Mouse (Mus musculus): Measurements from ENCODE around the gene Klk5. TPM values are rescaled to one million over a fixed set of nuclear protein-coding genes. Genes with fewer than 3 reads are reported as not detected.

Klk5 gene
- polyA plus RNA-seq, 1 experiment from 2014 or later = not detected

- no peaks in the 10 kb centered on the region for H3K4me1 ChIP-seq
- no peaks in the 10 kb centered on the region for H3K9me3 ChIP-seq (replicated peaks)
- no peak for DNase-seq (ENCODE audit: low spot score)
- no peaks in the 10 kb centered on the region for H3K36me3 ChIP-seq
- H3K27me3 ChIP-seq (ENCODE audit: low read depth, poor library complexity, severe bottlenecking) = no peaks in the 10 kb centered on the region
- no peak overlapping the region for H3K27ac ChIP-seq (replicated peaks)
- no peak overlapping the region for H3K4me3 ChIP-seq
- WGBS = 87% methylated on average over 4 of the region's 4 CpGs
Observed at GRCm38 (mm10) chr7:43843801-43844200, 2.0 kb downstream of the Klk5 start.

- DNase-seq (ENCODE audit: low spot score) = no peak
- H3K36me3 ChIP-seq = no peaks in the 10 kb centered on the region
- H3K27ac ChIP-seq (replicated peaks) = no peak overlapping the region
- H3K4me1 ChIP-seq = no peaks in the 10 kb centered on the region
- no peaks in the 10 kb centered on the region for H3K27me3 ChIP-seq (ENCODE audit: low read depth, poor library complexity, severe bottlenecking)
- H3K9me3 ChIP-seq (replicated peaks) = no peaks in the 10 kb centered on the region
- no peak overlapping the region for H3K4me3 ChIP-seq
- WGBS = 87% methylated on average over 6 of the region's 6 CpGs
Observed at GRCm38 (mm10) chr7:43851616-43852015, 9.8 kb downstream of the Klk5 start.

- Histone ChIP-seq H3K27me3 (ENCODE audit: low read depth, poor library complexity, severe bottlenecking) (no peaks in the 10 kb centered on the region), H3K36me3 (no peaks in the 10 kb centered on the region), H3K9me3 (replicated peaks) (0 out of 2 replicates have a peak, but pooled peaks cover 2% of the 10 kb centered on the region), H3K27ac (replicated peaks) (no peak overlapping the region), H3K4me1 (no peaks in the 10 kb centered on the region), H3K4me3 (no peak overlapping the region)
- 89% methylated on average over 9 of the region's 9 CpGs for WGBS
- DNase-seq (ENCODE audit: low spot score) = no peak
Observed at GRCm38 (mm10) chr7:43854642-43855380, 13.0 kb downstream of the Klk5 start.

GRCm38 (mm10) chr7:43855709-43856108 lies 13.9 kb downstream of the Klk5 start:
- Histone ChIP-seq H3K36me3 (no peaks in the 10 kb centered on the region), H3K27ac (replicated peaks) (no peak overlapping the region), H3K9me3 (replicated peaks) (0 out of 2 replicates have a peak, but pooled peaks cover 4% of the 10 kb centered on the region), H3K27me3 (ENCODE audit: low read depth, poor library complexity, severe bottlenecking) (no peaks in the 10 kb centered on the region), H3K4me1 (peaks cover 4% of the 10 kb centered on the region), H3K4me3 (no peak overlapping the region)
- WGBS = 75% methylated on average over 3 of the region's 3 CpGs
- no peak for DNase-seq (ENCODE audit: low spot score)

GRCm38 (mm10) chr7:43856307-43856706 lies 14.5 kb downstream of the Klk5 start:
- H3K36me3 ChIP-seq = no peaks in the 10 kb centered on the region
- no peaks in the 10 kb centered on the region for H3K27me3 ChIP-seq (ENCODE audit: low read depth, poor library complexity, severe bottlenecking)
- no peak overlapping the region for H3K4me3 ChIP-seq
- no peak for DNase-seq (ENCODE audit: low spot score)
- 85% methylated on average over 7 of the region's 7 CpGs for WGBS
- H3K27ac ChIP-seq (replicated peaks) = no peak overlapping the region
- H3K4me1 ChIP-seq = peaks cover 10% of the 10 kb centered on the region
- H3K9me3 ChIP-seq (replicated peaks) = 0 out of 2 replicates have a peak, but pooled peaks cover 4% of the 10 kb centered on the region

GRCm38 (mm10) chr7:43857501-43857900 lies 15.7 kb downstream of the Klk5 start:
- WGBS = 90% methylated on average over 12 of the region's 12 CpGs
- Histone ChIP-seq H3K9me3 (replicated peaks) (0 out of 2 replicates have a peak, but pooled peaks cover 4% of the 10 kb centered on the region), H3K27ac (replicated peaks) (no peak overlapping the region), H3K36me3 (no peaks in the 10 kb centered on the region), H3K4me1 (peaks cover 12% of the 10 kb centered on the region), H3K4me3 (no peak overlapping the region), H3K27me3 (ENCODE audit: low read depth, poor library complexity, severe bottlenecking) (no peaks in the 10 kb centered on the region)
- no peak for DNase-seq (ENCODE audit: low spot score)

GRCm38 (mm10) chr7:43860411-43860810 lies 18.6 kb downstream of the Klk5 start:
- Histone ChIP-seq H3K27me3 (ENCODE audit: low read depth, poor library complexity, severe bottlenecking) (no peaks in the 10 kb centered on the region), H3K4me3 (no peak overlapping the region), H3K36me3 (no peaks in the 10 kb centered on the region), H3K27ac (replicated peaks) (no peak overlapping the region), H3K9me3 (replicated peaks) (0 out of 2 replicates have a peak, but pooled peaks cover 4% of the 10 kb centered on the region), H3K4me1 (peaks cover 12% of the 10 kb centered on the region)
- DNase-seq (ENCODE audit: low spot score) = no peak
- 45% methylated on average over 8 of the region's 8 CpGs for WGBS

- Histone ChIP-seq H3K4me3 (no peak overlapping the region), H3K9me3 (replicated peaks) (no peaks in the 10 kb centered on the region), H3K27me3 (ENCODE audit: low read depth, poor library complexity, severe bottlenecking) (0 out of 2 replicates have a peak, but pooled peaks cover 3% of the 10 kb centered on the region), H3K4me1 (no peaks in the 10 kb centered on the region), H3K36me3 (no peaks in the 10 kb centered on the region), H3K27ac (replicated peaks) (no peak overlapping the region)
- WGBS = 6% methylated on average over 10 of the region's 10 CpGs
- DNase-seq (ENCODE audit: low spot score) = peak; percentile 77
Observed at GRCm38 (mm10) chr7:43873237-43873636, 31.5 kb downstream of the Klk5 start.

- 80% methylated on average over 3 of the region's 3 CpGs for WGBS
- Histone ChIP-seq H3K4me1 (no peaks in the 10 kb centered on the region), H3K9me3 (replicated peaks) (no peaks in the 10 kb centered on the region), H3K36me3 (no peaks in the 10 kb centered on the region), H3K4me3 (no peak overlapping the region), H3K27ac (replicated peaks) (no peak overlapping the region), H3K27me3 (ENCODE audit: low read depth, poor library complexity, severe bottlenecking) (0 out of 2 replicates have a peak, but pooled peaks cover 3% of the 10 kb centered on the region)
- no peak for DNase-seq (ENCODE audit: low spot score)
Observed at GRCm38 (mm10) chr7:43873674-43874073, 31.9 kb downstream of the Klk5 start.

- H3K27me3 ChIP-seq (ENCODE audit: low read depth, poor library complexity, severe bottlenecking) = 0 out of 2 replicates have a peak, but pooled peaks cover 3% of the 10 kb centered on the region
- 84% methylated on average over 6 of the region's 6 CpGs for WGBS
- H3K36me3 ChIP-seq = no peaks in the 10 kb centered on the region
- no peak overlapping the region for H3K4me3 ChIP-seq
- H3K9me3 ChIP-seq (replicated peaks) = no peaks in the 10 kb centered on the region
- DNase-seq (ENCODE audit: low spot score) = no peak
- no peak overlapping the region for H3K27ac ChIP-seq (replicated peaks)
- no peaks in the 10 kb centered on the region for H3K4me1 ChIP-seq
Observed at GRCm38 (mm10) chr7:43874868-43875375, 33.2 kb downstream of the Klk5 start.

GRCm38 (mm10) chr7:43876444-43876843 lies 34.7 kb downstream of the Klk5 start:
- Histone ChIP-seq H3K4me1 (peaks cover 7% of the 10 kb centered on the region), H3K27me3 (ENCODE audit: low read depth, poor library complexity, severe bottlenecking) (peaks cover 3% of the 10 kb centered on the region; the same call in 1 of the 2 replicates), H3K27ac (replicated peaks) (no peak overlapping the region), H3K36me3 (no peaks in the 10 kb centered on the region), H3K9me3 (replicated peaks) (no peaks in the 10 kb centered on the region), H3K4me3 (no peak overlapping the region)
- DNase-seq (ENCODE audit: low spot score) = no peak
- WGBS = 89% methylated on average over 4 of the region's 4 CpGs

GRCm38 (mm10) chr7:43878281-43878680 lies 36.5 kb downstream of the Klk5 start:
- no peak overlapping the region for H3K4me3 ChIP-seq
- no peak overlapping the region for H3K27ac ChIP-seq (replicated peaks)
- WGBS = 39% methylated on average over 1 of the region's 1 CpGs
- H3K27me3 ChIP-seq (ENCODE audit: low read depth, poor library complexity, severe bottlenecking) = peaks cover 8% of the 10 kb centered on the region; the same call in 1 of the 2 replicates
- DNase-seq (ENCODE audit: low spot score) = no peak
- peaks cover 22% of the 10 kb centered on the region for H3K4me1 ChIP-seq
- no peaks in the 10 kb centered on the region for H3K9me3 ChIP-seq (replicated peaks)
- no peaks in the 10 kb centered on the region for H3K36me3 ChIP-seq

- peaks cover 5% of the 10 kb centered on the region; the same call in 1 of the 2 replicates for H3K27me3 ChIP-seq (ENCODE audit: low read depth, poor library complexity, severe bottlenecking)
- 2% methylated on average over 3 of the region's 3 CpGs for WGBS
- H3K4me3 ChIP-seq = no peak within 1 kb of the TSS
- H3K4me1 ChIP-seq = peaks cover 26% of the 10 kb centered on the region
- H3K9me3 ChIP-seq (replicated peaks) = no peaks in the 10 kb centered on the region
- DNase-seq (ENCODE audit: low spot score) = no peak
- no peaks in the 10 kb centered on the region for H3K36me3 ChIP-seq
- H3K27ac ChIP-seq (replicated peaks) = no peak within 1 kb of the TSS
Observed at GRCm38 (mm10) chr7:43880912-43881311, 39.1 kb downstream of the Klk5 start, which contains the start of gene Klk4. Gene Klk4 (plus strand): TSS chr7:43881160.
